Mouse (Mus musculus): ENCODE measurements around the gene Igf2bp1. TPM values are rescaled to one million over a fixed set of nuclear protein-coding genes. Genes with fewer than 3 reads are reported as not detected.

The Igf2bp1 gene
- total and polyA plus RNA-seq, 3 experiments = 0.05 to 0.31 (median 0.23) TPM

DNA sequence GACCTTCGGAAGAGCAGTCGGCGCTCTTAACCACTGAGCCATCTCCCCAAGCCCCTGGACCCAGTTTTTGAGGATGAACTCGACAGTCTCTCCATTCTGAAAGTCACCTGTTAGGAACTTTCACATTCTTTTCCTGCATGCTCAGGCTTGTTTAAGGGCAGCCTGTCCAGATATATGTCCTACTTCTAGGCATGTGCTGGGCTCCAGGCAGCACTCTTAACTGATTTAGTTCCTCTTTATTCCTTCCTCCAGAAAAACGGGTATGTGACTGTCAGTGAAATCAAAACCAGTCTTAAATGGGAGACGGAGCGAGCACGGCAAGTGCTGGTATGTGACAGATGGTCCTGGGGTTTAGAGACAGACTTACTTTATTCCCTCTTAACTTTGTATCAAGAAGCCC, 40.3 kb upstream of the Igf2bp1 start:
- intact Hi-C loops (cut with DNase I) = no loop called here
- Histone ChIP-seq H3K27ac (no peak overlapping the region), H3K27me3 (ENCODE audit: control insufficient read depth, insufficient read depth, low read length) (no peaks in the 10 kb centered on the region), H3K9ac (ENCODE audit: low read depth, low read length) (no peak overlapping the region), H3K4me3 (no peak overlapping the region), H3K4me1 (ENCODE audit: control insufficient read depth, insufficient read depth, low read length) (no peaks in the 10 kb centered on the region), H3K36me3 (ENCODE audit: control insufficient read depth, insufficient read depth, low read length) (peaks cover 3% of the 10 kb centered on the region), H3K79me2 (replicated peaks; ENCODE audit: control insufficient read depth, insufficient read depth, low read length) (no peaks in the 10 kb centered on the region)
- TF ChIP-seq POLR2A (IDR thresholded peaks at IDR 0.05; ENCODE audit: insufficient read depth, low read depth, low read length) (no peak), CTCF (IDR thresholded peaks at IDR 0.05) (no peak), EP300 (IDR thresholded peaks at IDR 0.05; ENCODE audit: insufficient read depth, low read depth, low read length) (no peak)
- DNase-seq = no peak
- 85% methylated on average over 8 of the region's 8 CpGs for WGBS

DNA sequence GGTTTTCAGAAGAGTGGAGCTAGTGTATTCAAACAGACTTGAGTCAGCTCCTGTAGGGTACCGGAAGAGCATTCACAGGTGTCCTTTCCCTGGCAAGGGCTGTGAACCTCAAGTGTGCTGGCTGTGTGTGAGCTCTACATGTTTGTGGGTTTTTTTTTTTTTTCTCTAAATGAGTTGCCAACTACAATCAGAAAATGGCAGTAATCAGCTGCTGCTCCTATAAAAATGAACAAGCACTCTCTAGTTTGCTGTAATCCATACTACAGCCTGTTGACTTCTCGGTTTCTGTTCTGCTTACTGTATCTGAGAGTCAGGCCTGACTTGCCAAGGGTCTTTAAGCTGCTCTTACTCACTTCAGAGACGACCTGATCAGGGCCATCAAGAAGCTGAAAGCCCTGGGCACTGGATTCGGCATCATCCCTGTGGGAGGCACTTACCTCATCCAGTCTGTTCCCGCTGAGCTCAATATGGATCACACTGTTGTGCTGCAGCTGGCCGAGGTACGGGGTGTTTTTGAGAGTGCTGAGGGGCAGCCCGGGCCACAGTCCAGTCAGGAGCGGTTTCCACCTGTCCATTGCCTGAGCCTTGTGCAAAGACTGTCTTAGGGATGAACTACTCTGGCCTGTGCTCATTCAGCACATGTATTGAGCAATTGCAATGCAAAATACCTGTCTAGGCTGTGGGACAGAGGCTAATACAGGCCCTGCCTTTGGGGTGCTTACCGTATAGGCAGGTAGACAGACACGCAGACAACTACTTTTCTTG, 39.2 kb upstream of the Igf2bp1 start:
- no peaks in the 10 kb centered on the region for H3K79me2 ChIP-seq (replicated peaks; ENCODE audit: control insufficient read depth, insufficient read depth, low read length)
- H3K4me3 ChIP-seq = no peak overlapping the region
- H3K27ac ChIP-seq = no peak overlapping the region
- H3K27me3 ChIP-seq (ENCODE audit: control insufficient read depth, insufficient read depth, low read length) = no peaks in the 10 kb centered on the region
- intact Hi-C loops (cut with DNase I) = no loop called here
- H3K9ac ChIP-seq (ENCODE audit: low read depth, low read length) = no peak overlapping the region
- H3K36me3 ChIP-seq (ENCODE audit: control insufficient read depth, insufficient read depth, low read length) = no peaks in the 10 kb centered on the region
- WGBS = 87% methylated on average over 11 of the region's 11 CpGs
- DNase-seq = no peak
- no peaks in the 10 kb centered on the region for H3K4me1 ChIP-seq (ENCODE audit: control insufficient read depth, insufficient read depth, low read length)
- TF ChIP-seq EP300 (IDR thresholded peaks at IDR 0.05; ENCODE audit: insufficient read depth, low read depth, low read length) (no peak), CTCF (IDR thresholded peaks at IDR 0.05) (no peak), POLR2A (IDR thresholded peaks at IDR 0.05; ENCODE audit: insufficient read depth, low read depth, low read length) (no peak)

DNA sequence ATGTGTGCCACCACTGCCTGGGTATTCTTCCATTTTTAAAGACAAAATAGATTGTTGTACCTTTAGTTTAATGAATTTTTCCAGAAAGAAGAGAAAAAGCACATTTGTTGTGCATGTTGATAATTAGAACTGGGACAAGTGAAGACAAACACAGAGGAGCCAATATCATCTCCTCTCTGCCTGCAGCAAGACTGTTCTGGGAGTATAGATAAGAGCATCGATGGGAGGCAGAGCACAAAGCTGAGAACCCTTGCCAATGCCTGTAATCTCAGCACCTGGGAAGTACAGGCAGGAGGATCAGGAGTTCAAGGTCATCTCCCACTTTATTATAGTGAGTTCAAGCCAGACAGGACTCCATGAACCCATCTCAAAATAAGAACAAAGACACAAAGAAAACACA, 32.8 kb upstream of the Igf2bp1 start:
- no peak for DNase-seq
- Histone ChIP-seq H3K4me3 (no peak overlapping the region), H3K9ac (ENCODE audit: low read depth, low read length) (no peak overlapping the region), H3K27me3 (ENCODE audit: control insufficient read depth, insufficient read depth, low read length) (no peaks in the 10 kb centered on the region), H3K79me2 (replicated peaks; ENCODE audit: control insufficient read depth, insufficient read depth, low read length) (no peaks in the 10 kb centered on the region), H3K27ac (no peak overlapping the region), H3K36me3 (ENCODE audit: control insufficient read depth, insufficient read depth, low read length) (no peaks in the 10 kb centered on the region), H3K4me1 (ENCODE audit: control insufficient read depth, insufficient read depth, low read length) (no peaks in the 10 kb centered on the region)
- 45% methylated on average over 1 of the region's 1 CpGs for WGBS
- intact Hi-C loops (cut with DNase I) = no loop called here
- no peak for TF ChIP-seq EP300 (IDR thresholded peaks at IDR 0.05; ENCODE audit: insufficient read depth, low read depth, low read length)
- TF ChIP-seq CTCF (IDR thresholded peaks at IDR 0.05) = no peak
- no peak for TF ChIP-seq POLR2A (IDR thresholded peaks at IDR 0.05; ENCODE audit: insufficient read depth, low read depth, low read length)

DNA sequence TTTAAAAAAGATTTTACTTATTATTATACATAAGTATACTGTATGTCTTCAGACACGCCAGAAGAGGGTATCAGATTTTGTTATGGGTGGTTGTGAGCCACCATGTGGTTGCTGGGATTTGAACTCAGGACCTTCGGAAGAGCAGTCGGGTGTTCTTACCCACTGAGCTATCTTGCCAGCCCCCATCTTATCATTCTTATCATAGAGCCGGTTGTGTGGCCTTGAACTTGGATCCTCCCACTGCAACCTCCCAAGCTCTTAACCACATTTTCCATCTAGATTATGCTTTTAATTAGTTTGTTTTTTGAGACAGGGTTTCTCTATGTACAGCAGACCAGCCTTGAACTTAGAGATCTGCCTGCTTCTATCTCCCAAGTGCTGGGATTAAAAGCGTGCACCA, 31.8 kb upstream of the Igf2bp1 start:
- no peaks in the 10 kb centered on the region for H3K79me2 ChIP-seq (replicated peaks; ENCODE audit: control insufficient read depth, insufficient read depth, low read length)
- H3K4me1 ChIP-seq (ENCODE audit: control insufficient read depth, insufficient read depth, low read length) = no peaks in the 10 kb centered on the region
- no peak overlapping the region for H3K4me3 ChIP-seq
- TF ChIP-seq CTCF (IDR thresholded peaks at IDR 0.05) = no peak
- TF ChIP-seq POLR2A (IDR thresholded peaks at IDR 0.05; ENCODE audit: insufficient read depth, low read depth, low read length) = no peak
- TF ChIP-seq EP300 (IDR thresholded peaks at IDR 0.05; ENCODE audit: insufficient read depth, low read depth, low read length) = no peak
- H3K36me3 ChIP-seq (ENCODE audit: control insufficient read depth, insufficient read depth, low read length) = no peaks in the 10 kb centered on the region
- intact Hi-C loops (cut with DNase I) = no loop called here
- no peak overlapping the region for H3K9ac ChIP-seq (ENCODE audit: low read depth, low read length)
- no peak overlapping the region for H3K27ac ChIP-seq
- H3K27me3 ChIP-seq (ENCODE audit: control insufficient read depth, insufficient read depth, low read length) = no peaks in the 10 kb centered on the region
- 79% methylated on average over 5 of the region's 5 CpGs for WGBS
- no peak for DNase-seq

DNA sequence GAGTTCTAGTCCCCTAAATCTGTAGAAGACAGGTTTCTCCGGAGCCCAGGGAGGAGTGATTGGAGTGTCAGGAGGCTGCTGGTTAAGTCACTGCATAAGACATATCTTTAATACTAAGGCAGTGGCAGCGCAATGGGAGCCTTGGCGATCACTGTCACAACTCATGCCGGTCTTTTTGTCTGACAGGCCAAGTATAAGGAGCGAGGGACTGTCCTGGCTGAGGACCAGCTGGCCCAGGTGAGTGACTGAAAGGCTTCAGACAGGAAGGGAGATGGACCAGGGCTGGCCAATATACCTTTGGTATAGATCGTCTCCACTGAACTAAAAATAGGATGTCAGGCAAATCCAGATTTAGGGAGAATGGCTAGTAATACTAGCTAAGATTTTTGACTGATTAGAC, 29.4 kb upstream of the Igf2bp1 start:
- H3K4me3 ChIP-seq = peak overlapping the region; percentile 75
- H3K4me1 ChIP-seq (ENCODE audit: control insufficient read depth, insufficient read depth, low read length) = no peaks in the 10 kb centered on the region
- intact Hi-C loops (cut with DNase I) = no loop called here
- no peaks in the 10 kb centered on the region for H3K79me2 ChIP-seq (replicated peaks; ENCODE audit: control insufficient read depth, insufficient read depth, low read length)
- H3K9ac ChIP-seq (ENCODE audit: low read depth, low read length) = peak overlapping the region; percentile 70
- WGBS = 3% methylated on average over 6 of the region's 6 CpGs
- no peak for DNase-seq
- no peaks in the 10 kb centered on the region for H3K36me3 ChIP-seq (ENCODE audit: control insufficient read depth, insufficient read depth, low read length)
- H3K27me3 ChIP-seq (ENCODE audit: control insufficient read depth, insufficient read depth, low read length) = no peaks in the 10 kb centered on the region
- TF ChIP-seq CTCF (IDR thresholded peaks at IDR 0.05) = no peak
- peak overlapping the region; percentile 64 for H3K27ac ChIP-seq

DNA sequence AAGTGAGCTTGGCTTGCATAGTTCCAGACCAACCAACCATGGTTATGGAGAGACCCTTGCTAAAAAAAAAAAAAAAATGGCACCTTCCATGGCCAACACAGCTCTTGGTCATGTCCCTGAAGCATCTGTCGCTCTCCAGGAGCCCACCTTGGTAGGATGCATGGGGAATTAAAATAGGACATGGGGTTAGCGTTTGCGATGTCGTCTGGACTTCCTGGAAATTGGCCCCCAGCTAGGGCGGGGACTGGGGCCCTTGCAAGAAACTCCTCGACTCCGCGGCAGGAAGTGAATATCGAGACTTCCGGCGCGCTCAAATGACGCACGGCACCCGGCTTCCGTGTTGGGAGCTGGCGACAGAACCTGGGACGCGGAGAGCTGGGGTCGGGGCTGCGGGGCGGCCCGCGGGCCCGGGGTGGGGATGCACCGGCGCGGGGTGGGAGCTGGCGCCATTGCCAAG, 28.9 kb upstream of the Igf2bp1 start, which contains the start of gene Snf8:
Snf8 (plus strand) TSS at position 290 of the 457 bp plus-strand sequence.
- no peaks in the 10 kb centered on the region for H3K79me2 ChIP-seq (replicated peaks; ENCODE audit: control insufficient read depth, insufficient read depth, low read length)
- H3K4me1 ChIP-seq (ENCODE audit: control insufficient read depth, insufficient read depth, low read length) = no peaks in the 10 kb centered on the region
- intact Hi-C loops (cut with DNase I) = no loop called here
- H3K9ac ChIP-seq (ENCODE audit: low read depth, low read length) = peak within 1 kb of the TSS; percentile 70
- DNase-seq = peak; percentile 94 to 97
- no peaks in the 10 kb centered on the region for H3K36me3 ChIP-seq (ENCODE audit: control insufficient read depth, insufficient read depth, low read length)
- WGBS = under 1% methylated on average over 29 of the region's 29 CpGs
- no peaks in the 10 kb centered on the region; the same call in 1 of the 2 replicates for H3K27me3 ChIP-seq (ENCODE audit: control insufficient read depth, insufficient read depth, low read length)
- peak within 1 kb of the TSS; percentile 75 for H3K4me3 ChIP-seq
- TF ChIP-seq POLR2A (IDR thresholded peaks at IDR 0.05; ENCODE audit: insufficient read depth, low read depth, low read length) (peak; percentile 73), EP300 (IDR thresholded peaks at IDR 0.05; ENCODE audit: insufficient read depth, low read depth, low read length) (0 out of 2 replicates have a peak, but pooled peaks have one; percentile 38), CTCF (IDR thresholded peaks at IDR 0.05) (no peak)
- peak within 1 kb of the TSS; percentile 64 for H3K27ac ChIP-seq
